In the genomic region with DNA sequence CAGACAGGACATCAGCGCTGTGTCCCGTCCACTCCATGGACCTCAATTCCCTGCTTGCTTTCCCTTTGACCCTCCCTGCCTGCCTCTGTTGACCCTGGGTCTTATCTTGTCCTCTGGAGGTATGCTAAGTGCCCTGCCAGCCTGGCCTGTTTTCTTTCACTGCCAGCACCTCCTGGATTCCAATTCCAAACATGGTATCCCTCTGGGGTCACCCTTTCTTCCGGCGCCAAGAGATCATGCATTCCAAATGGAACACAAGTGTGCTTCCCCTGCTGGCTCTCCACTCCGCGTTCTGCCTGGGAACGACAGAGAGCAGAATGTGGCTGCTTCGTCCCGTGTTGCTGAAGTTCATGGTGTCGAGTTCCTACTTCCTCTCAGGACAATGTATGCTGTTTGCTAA, we compare ENCODE assay signal across 9 mouse cellular contexts. TPM values are rescaled to one million over a fixed set of nuclear protein-coding genes. Genes with fewer than 3 reads are reported as not detected.
DNase-seq lines count a peak whose midpoint lies in the region; ATAC-seq and TF ChIP-seq lines count a peak whose summit lies in the region.
"Had no signal": no experiment of that assay in that cellular context is flagged by ENCODE, and none has a peak within 500 bp of the region (broad histone marks: within the 10 kb centered on the region; RNA-seq: fewer than 3 reads in every experiment).

A gene (plus strand): TSS at position 277 of the 400 bp plus-strand sequence.

- 42% methylated on average over 10 of the region's 10 CpGs for WGBS in kidney, embryonic 16.5 days
- WGBS in kidney, embryonic 14.5 days = 47% methylated on average over 10 of the region's 10 CpGs
- WGBS in intestine, embryonic 14.5 days = 17% methylated on average over 10 of the region's 10 CpGs
- WGBS in cerebellum, adult 2 months = 33% methylated on average over 10 of the region's 10 CpGs

- no peak within 1 kb of the TSS for H3K4me3 ChIP-seq in kidney, embryonic 16.5 days (ENCODE audit: low read length)
- no peak within 1 kb of the TSS; the same call in 1 of the 2 replicates for H3K4me3 ChIP-seq in kidney, embryonic 14.5 days (ENCODE audit: low read length)
- H3K4me3 ChIP-seq in intestine, embryonic 14.5 days (ENCODE audit: low read depth, low read length) = peak within 1 kb of the TSS; percentile 30
- H3K4me3 ChIP-seq in cerebellum, adult 2 months (replicated peaks; ENCODE audit: insufficient read depth, low read depth, low read length) = no peak within 1 kb of the TSS

- TF ChIP-seq POLR2A in cerebellum, adult 2 months (IDR thresholded peaks at IDR 0.05; ENCODE audit: borderline replicate concordance, insufficient read depth, low read length) = no peak

- no peak within 1 kb of the TSS for H3K9ac ChIP-seq in kidney, embryonic 16.5 days (replicated peaks; ENCODE audit: low read length)
- no peak within 1 kb of the TSS for H3K9ac ChIP-seq in kidney, embryonic 14.5 days (ENCODE audit: low read depth, low read length)
- peak within 1 kb of the TSS; percentile 27 for H3K9ac ChIP-seq in intestine, embryonic 14.5 days (ENCODE audit: low read length)

- H3K36me3 ChIP-seq in kidney, embryonic 16.5 days (ENCODE audit: insufficient read depth, low read length) = 0 out of 2 replicates have a peak, but pooled peaks cover 4% of the 10 kb centered on the region
- no peaks in the 10 kb centered on the region for H3K36me3 ChIP-seq in kidney, embryonic 14.5 days (ENCODE audit: control insufficient read depth, insufficient read depth, low read length)
- H3K36me3 ChIP-seq in intestine, embryonic 14.5 days (ENCODE audit: control insufficient read depth, insufficient read depth, low read length) = no peaks in the 10 kb centered on the region

- H3K4me2 ChIP-seq in kidney, embryonic 16.5 days (replicated peaks; ENCODE audit: low read depth, low read length) = no peak within 1 kb of the TSS
- H3K4me2 ChIP-seq in kidney, embryonic 14.5 days (replicated peaks; ENCODE audit: low read depth, low read length) = no peak within 1 kb of the TSS
- peak within 1 kb of the TSS; percentile 38 for H3K4me2 ChIP-seq in intestine, embryonic 14.5 days (ENCODE audit: low read length)

- H3K27ac ChIP-seq in kidney, embryonic 16.5 days (ENCODE audit: low read length) = no peak within 1 kb of the TSS
- H3K27ac ChIP-seq in kidney, embryonic 14.5 days (ENCODE audit: low read depth, low read length) = no peak within 1 kb of the TSS
- H3K27ac ChIP-seq in intestine, embryonic 14.5 days (ENCODE audit: low read depth) = peak within 1 kb of the TSS; percentile 70; the same call in 1 of the 2 replicates
- no peak within 1 kb of the TSS for H3K27ac ChIP-seq in cerebellum, adult 2 months (ENCODE audit: insufficient read depth, low read length)

- H3K9me3 ChIP-seq in kidney, embryonic 16.5 days (ENCODE audit: low read length) = no peaks in the 10 kb centered on the region
- H3K9me3 ChIP-seq in kidney, embryonic 14.5 days (ENCODE audit: control insufficient read depth, low read length) = no peaks in the 10 kb centered on the region
- no peaks in the 10 kb centered on the region for H3K9me3 ChIP-seq in intestine, embryonic 14.5 days (ENCODE audit: control insufficient read depth, low read length)

- intact Hi-C loops in gastrocnemius, postnatal 36 days (cut with DNase I) = no loop called here

- H3K27me3 ChIP-seq in kidney, embryonic 16.5 days (ENCODE audit: insufficient read depth, low read length) = no peaks in the 10 kb centered on the region
- H3K27me3 ChIP-seq in kidney, embryonic 14.5 days (ENCODE audit: control insufficient read depth, insufficient read depth, low read length) = no peaks in the 10 kb centered on the region
- no peaks in the 10 kb centered on the region for H3K27me3 ChIP-seq in intestine, embryonic 14.5 days (replicated peaks; ENCODE audit: control insufficient read depth, insufficient read depth, low read length)
- H3K27me3 ChIP-seq in cerebellum, adult 2 months (ENCODE audit: control insufficient read depth, insufficient read depth, low read length) = no peaks in the 10 kb centered on the region

- 0 out of 2 replicates have a peak, but pooled peaks have one; percentile 39 for ATAC-seq in kidney, embryonic 16.5 days (ENCODE audit: low FRiP score, low TSS enrichment)
- no peak for ATAC-seq in kidney, embryonic 14.5 days (ENCODE audit: low FRiP score, low TSS enrichment)
- no peak for ATAC-seq in intestine, embryonic 14.5 days (replicated peaks; ENCODE audit: low FRiP score, low TSS enrichment, low read depth)

- TF ChIP-seq CTCF in cerebellum, adult 2 months (IDR thresholded peaks at IDR 0.05; ENCODE audit: borderline replicate concordance, insufficient read depth, low read depth, low read length) = no peak

- no peaks in the 10 kb centered on the region for H3K4me1 ChIP-seq in kidney, embryonic 16.5 days (ENCODE audit: insufficient read depth, low read length)
- no peaks in the 10 kb centered on the region for H3K4me1 ChIP-seq in kidney, embryonic 14.5 days (ENCODE audit: control insufficient read depth, insufficient read depth, low read length)
- peaks cover 13% of the 10 kb centered on the region; the same call in 1 of the 2 replicates for H3K4me1 ChIP-seq in intestine, embryonic 14.5 days (replicated peaks; ENCODE audit: control insufficient read depth, insufficient read depth, low read length)
- no peaks in the 10 kb centered on the region for H3K4me1 ChIP-seq in cerebellum, adult 2 months (ENCODE audit: control insufficient read depth, insufficient read depth, low read length)

- peak in 1 of 2 experiments; percentile 31 for DNase-seq in gastrocnemius, postnatal 36 days
- no peak for DNase-seq in intestine, embryonic 14.5 days (ENCODE audit: low spot score)
- peak; percentile 36 for DNase-seq in lung, postnatal 36 days
- DNase-seq in frontal cortex, postnatal 25 days (ENCODE audit: low spot score in 2 of 2) = no peak
- no peak for DNase-seq in cerebellum, adult 2 months
- no peak for DNase-seq in kidney, adult 18-20 months
- DNase-seq: adrenal gland, adult 2 months had no signal

RNA-seq across cellular contexts. Expression of the gene that starts here (rescaled TPM):
- 0.54 and 6.7 TPM in 2 replicates for polyA plus RNA-seq in kidney, embryonic 16.5 days (2015; fragmentation: Nextera tagmentation; extraction: Ambion mirVana)
- polyA plus RNA-seq in kidney, embryonic 14.5 days (2014; fragmentation: Nextera tagmentation; extraction: Ambion mirVana) = 0.11 and 0.35 TPM in 2 replicates
- 10 to 100 TPM; 60.2 to 61.4 TPM for total RNA-seq in gastrocnemius, postnatal 36 days (2021)
- polyA plus RNA-seq in intestine, embryonic 14.5 days (2014; fragmentation: Nextera tagmentation; extraction: Ambion mirVana) = 16.8 and 19.6 TPM in 2 replicates
- polyA plus RNA-seq in cerebellum, adult 2 months (2012; rRNA removed) = 0.31 and 0.36 TPM in 2 replicates
